Mouse (Mus musculus): ENCODE results near the gene Arid3a.

The Arid3a gene

DNA sequence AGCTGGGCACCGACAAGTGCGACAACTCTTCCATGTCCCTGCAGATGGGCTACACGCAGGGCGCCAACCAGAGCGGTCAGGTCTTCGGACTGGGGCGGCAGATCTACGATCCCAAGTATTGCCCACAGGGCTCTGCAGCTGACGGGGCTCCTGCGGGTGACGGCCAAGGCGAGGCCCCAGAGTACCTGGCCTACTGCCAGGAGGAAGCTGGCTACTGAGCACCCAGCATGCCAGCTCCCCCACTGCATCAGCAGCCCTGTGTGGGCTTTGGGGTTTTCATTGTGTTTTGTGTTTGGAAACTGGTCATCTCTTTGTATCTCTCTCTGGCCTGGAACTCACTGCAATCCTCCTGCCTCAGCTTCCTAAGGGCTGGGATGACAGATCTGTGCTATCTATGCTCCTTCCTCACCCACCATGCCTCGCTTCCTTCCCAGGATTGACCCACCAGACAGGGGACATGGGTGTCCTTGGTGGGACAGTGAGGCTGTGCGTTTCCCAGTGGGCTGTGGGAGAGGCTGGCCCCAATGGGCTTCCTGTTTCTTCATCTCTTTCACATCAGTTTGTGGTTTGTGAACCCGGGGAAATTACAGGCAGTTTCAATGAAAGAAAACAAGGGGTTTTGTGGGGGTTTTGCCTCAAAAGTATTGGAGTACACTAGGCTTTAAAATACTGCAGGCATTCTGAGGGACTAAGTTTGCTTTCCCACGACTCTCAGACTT is 67.7 kb downstream of the Arid3a start:
- POLR2A ChIA-PET: interaction anchor here in 3 of 4 experiments (0.6 to 2.3 kb wide), 5 partner anchors 10 to 174 kb away, joined by 3 to 9 read pairs (median 3); partner anchors contain the start of gene Tmem259 (in 1 of the 3)
- CTCF ChIA-PET: interaction anchor here in 3 of 4 experiments (0.5 to 1.5 kb wide), 5 partner anchors 10 to 160 kb away, joined by 3 to 4 read pairs (median 3); partner anchors contain the start of gene Tmem259 (in 1 of the 3)

DNA sequence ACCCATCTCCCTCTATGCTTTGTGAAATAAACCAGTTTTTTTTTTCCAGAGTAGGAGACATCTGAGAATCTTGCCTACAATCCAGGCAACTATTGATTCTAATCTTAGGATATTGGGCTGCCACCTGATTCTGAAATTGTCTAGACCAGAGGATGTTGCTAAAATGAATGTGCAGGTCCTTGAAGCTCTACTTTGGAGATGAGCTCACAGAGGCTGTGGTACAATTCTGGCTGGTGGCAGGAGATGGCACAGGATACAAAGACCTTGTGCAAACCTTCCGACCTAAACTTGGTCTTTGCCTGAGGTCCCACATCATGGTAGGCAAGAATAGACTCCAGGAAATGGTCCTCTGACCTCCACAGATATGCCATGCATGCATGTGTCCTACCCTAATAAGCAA is 68.8 kb downstream of the Arid3a start:
- CTCF ChIA-PET: interaction anchor here in 1 of 4 experiments (2.4 kb wide), 1 partner anchor 18 kb away, joined by 9 read pairs; no protein-coding TSS in a partner anchor
- POLR2A ChIA-PET: interaction anchor here in 2 of 4 experiments (0.6 to 2.8 kb wide), 4 partner anchors 11 to 145 kb away, joined by 3 to 16 read pairs (median 5); partner anchors contain the start of gene Tmem259 (in 1 of the 2)

- ChIA-PET CTCF (interaction anchor here in 2 of 4 experiments (0.6 to 2.4 kb wide), 7 partner anchors 11 to 1520 kb away, joined by 3 to 27 read pairs (median 6); partner anchors contain the start of genes Tmem259 (in 1 of the 2) and Wdr18 (in 1 of the 2)), POLR2A (interaction anchor here (0.6 to 2.9 kb wide), 44 partner anchors 9 to 680 kb away, joined by 3 to 25 read pairs (median 4); partner anchors contain the start of genes Tmem259 (in 2 of the 4), Arhgap45 (in 1 of the 4), Gamt (in 1 of the 4) and Polr2e (in 1 of the 4))
Measured at GRCm38 (mm10) chr10:79996272-79997033, 69.6 kb downstream of the Arid3a start, which contains the start of gene Abca7. Abca7 (plus strand) TSS chr10:79996494.

DNA sequence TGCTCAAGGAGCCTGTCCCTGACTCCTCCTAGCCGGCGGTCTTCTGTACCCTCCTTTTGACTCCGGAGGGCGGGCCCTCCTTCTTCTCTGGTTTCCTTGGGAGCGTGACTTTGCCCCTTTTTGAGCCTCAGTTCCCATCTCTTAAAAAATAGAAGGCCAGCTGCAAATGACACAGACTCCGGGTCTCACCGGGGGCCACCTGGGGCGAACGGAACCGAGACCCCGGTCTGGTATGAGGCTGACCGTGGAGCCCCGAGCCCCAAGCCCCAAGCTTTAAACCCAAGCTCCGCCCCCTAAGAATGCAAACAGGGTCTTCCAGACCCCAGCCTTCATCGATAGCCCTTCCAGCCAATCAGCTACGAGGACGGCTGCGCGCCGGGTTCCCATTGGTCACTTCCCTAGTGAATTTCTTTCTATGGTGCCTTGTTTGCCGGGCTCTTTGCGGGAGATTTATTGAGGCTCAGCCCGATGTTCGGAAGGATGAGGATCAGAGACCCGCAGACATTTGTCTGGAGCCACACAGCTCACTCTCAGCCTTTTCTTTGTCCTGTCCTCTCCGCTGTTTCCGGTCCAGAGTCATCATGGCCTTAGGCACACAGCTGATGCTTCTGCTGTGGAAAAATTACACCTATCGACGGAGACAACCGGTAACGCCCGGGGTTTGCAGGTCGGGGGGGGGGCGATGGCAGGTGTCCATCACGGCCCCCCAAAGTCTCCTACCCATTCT is 70.4 kb downstream of the Arid3a start:
- POLR2A ChIA-PET: interaction anchor here (0.6 to 2.9 kb wide), 60 partner anchors 9 to 679 kb away, joined by 3 to 25 read pairs (median 4); partner anchors contain the start of genes Tmem259 (in 2 of the 4), Arhgap45 (in 1 of the 4), C2cd4c (in 1 of the 4) and Gamt (in 1 of the 4)

GRCm38 (mm10) chr10:79997819-79998218 is 71.0 kb downstream of the Arid3a start:
- ChIA-PET CTCF (interaction anchor here (0.5 to 2.4 kb wide), 15 partner anchors 9 to 963 kb away, joined by 3 to 27 read pairs (median 3); partner anchors contain the start of genes Tmem259 (in 1 of the 4) and Wdr18 (in 1 of the 4)), POLR2A (interaction anchor here (0.8 to 2.9 kb wide), 42 partner anchors 8 to 384 kb away, joined by 3 to 25 read pairs (median 4); partner anchors contain the start of genes Tmem259 (in 2 of the 4), Arhgap45 (in 1 of the 4), C2cd4c (in 1 of the 4) and Mum1 (in 1 of the 4))

More for the DNA sequence above, 70.4 kb downstream of the Arid3a start:
- CTCF ChIA-PET: interaction anchor here (0.6 to 2.4 kb wide), 15 partner anchors 10 to 1519 kb away, joined by 3 to 27 read pairs (median 4); partner anchors contain the start of genes Tmem259 (in 1 of the 4) and Wdr18 (in 1 of the 4)

DNA sequence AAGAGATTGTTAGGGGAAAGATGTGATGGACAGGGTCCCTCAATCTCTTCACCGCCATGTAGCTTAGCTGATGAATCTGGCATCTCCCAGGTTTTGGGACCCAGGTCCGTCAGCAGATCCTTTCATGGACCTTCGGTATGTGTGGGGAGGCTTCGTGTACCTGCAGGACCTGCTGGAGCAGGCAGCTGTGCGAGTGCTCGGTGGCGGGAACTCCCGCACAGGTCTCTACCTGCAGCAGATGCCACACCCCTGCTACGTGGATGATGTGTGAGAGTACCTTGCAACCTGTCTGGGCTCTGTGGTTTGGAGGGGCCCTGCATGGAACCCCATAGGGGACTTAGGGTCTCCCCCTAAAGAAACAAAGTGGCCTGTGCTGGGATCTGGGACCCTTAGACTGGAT is 75.1 kb downstream of the Arid3a start:
- ChIA-PET POLR2A (interaction anchor here in 3 of 4 experiments (0.5 to 6.1 kb wide), 9 partner anchors 12 to 64 kb away, joined by 3 to 44 read pairs (median 5); partner anchors contain the start of genes Tmem259 (in 2 of the 3) and Arhgap45 (in 1 of the 3)), CTCF (interaction anchor here in 2 of 4 experiments (0.5 to 1.9 kb wide), 5 partner anchors 10 to 104 kb away, joined by 3 to 8 read pairs (median 4); no protein-coding TSS in a partner anchor)

DNA sequence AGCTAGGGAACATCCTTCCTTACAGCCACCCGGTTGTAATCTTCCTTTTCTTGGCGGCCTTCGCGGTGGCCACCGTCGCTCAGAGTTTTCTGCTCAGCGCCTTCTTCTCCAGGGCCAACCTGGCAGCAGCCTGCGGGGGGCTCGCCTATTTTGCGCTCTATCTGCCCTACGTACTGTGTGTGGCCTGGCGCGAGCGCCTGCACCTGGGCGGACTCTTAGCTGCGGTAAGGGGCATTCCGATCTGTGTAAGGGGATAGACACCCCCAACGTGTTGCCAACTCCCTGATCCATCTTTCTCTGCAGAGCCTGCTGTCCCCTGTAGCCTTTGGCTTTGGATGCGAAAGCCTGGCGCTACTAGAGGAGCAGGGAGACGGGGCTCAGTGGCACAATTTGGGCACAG is 76.0 kb downstream of the Arid3a start:
- CTCF ChIA-PET: interaction anchor here in 3 of 4 experiments (0.5 to 1.9 kb wide), 9 partner anchors 11 to 59 kb away, joined by 3 to 8 read pairs (median 3); partner anchors contain the start of genes Arhgap45 (in 1 of the 3) and Tmem259 (in 1 of the 3)
- POLR2A ChIA-PET: interaction anchor here (0.5 to 6.1 kb wide), 17 partner anchors 11 to 164 kb away, joined by 3 to 44 read pairs (median 5); partner anchors contain the start of genes Arhgap45 (in 1 of the 4) and Tmem259 (in 1 of the 4)

DNA sequence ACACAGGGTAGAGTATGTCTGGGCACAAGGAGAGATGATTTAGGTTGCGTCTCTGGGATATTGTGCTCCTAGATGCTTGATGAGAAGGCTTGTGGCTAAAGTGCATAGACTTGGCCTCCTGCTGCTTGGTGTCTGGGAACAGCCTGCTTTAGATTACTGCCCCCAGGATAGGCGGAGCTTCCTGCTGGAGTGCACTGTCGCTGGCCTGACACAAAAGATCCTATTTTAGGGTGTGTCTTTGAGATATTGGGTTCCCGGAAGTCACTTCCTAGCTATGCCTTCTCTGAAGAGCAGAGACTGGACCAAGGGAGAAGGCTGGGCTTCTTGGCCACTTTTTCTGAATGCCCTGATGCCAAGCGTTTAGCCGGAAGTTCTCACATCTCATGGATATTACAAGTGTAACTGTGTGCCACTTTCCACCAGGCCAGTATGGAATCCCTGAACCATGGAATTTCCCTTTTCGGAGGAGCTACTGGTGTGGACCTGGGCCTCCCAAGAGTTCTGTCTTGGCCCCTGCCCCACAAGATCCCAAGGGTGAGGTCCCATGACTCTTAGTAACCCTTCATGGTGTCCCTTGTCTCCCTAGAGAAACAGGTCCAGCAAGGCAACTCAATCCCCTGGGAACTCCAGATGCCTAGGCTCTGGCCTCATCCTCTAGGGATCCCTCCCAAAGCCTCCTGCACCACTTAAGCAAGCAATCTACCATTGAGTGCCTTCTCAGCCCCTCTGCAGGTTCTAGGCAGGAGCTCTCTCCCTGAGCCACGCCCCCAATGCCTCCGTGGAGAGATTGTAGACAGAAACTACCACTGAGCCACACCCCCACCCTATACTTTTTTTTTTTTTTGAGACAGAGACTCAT is 76.8 kb downstream of the Arid3a start:
- CTCF ChIA-PET: interaction anchor here in 3 of 4 experiments (0.5 to 1.4 kb wide), 14 partner anchors 11 to 372 kb away, joined by 3 to 8 read pairs (median 4); partner anchors contain the start of genes Arhgap45 (in 1 of the 3), Stk11 (in 1 of the 3) and Tmem259 (in 1 of the 3)
- POLR2A ChIA-PET: interaction anchor here (0.5 to 6.1 kb wide), 26 partner anchors 10 to 200 kb away, joined by 3 to 44 read pairs (median 4); partner anchors contain the start of genes Arhgap45 (in 1 of the 4), Cnn2 (in 1 of the 4), Polr2e (in 1 of the 4) and Sbno2 (in 1 of the 4)

DNA sequence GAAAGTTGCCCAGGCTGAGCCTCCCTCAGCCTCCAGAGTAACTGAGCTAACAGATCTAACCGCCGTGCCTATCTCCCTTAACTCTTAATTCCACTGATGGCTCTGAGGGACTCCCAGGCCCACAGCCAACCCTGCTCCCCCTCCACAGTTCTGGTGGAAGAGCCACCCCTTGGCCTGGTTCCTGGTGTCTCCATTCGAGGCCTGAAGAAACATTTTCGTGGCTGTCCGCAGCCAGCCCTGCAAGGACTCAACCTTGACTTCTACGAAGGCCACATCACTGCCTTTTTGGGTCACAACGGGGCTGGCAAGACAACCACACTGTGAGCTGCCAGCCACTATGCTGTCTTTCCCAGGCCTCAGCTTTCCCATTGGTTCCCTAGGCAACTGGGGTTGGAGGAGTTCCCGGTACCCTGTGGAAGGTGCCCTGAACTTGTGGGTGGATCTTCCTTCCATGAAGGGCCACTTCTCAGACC is 77.4 kb downstream of the Arid3a start:
- POLR2A ChIA-PET: interaction anchor here in 3 of 4 experiments (0.7 to 6.1 kb wide), 20 partner anchors 10 to 201 kb away, joined by 3 to 44 read pairs (median 4); partner anchors contain the start of genes Arhgap45 (in 2 of the 3), Cnn2 (in 1 of the 3), Polr2e (in 1 of the 3) and Sbno2 (in 1 of the 3)
- CTCF ChIA-PET: interaction anchor here in 3 of 4 experiments (0.5 to 1.4 kb wide), 10 partner anchors 10 to 372 kb away, joined by 3 to 8 read pairs (median 4); partner anchors contain the start of genes Stk11 (in 1 of the 3) and Tmem259 (in 1 of the 3)
